Mouse (Mus musculus): Measurements from ENCODE around the gene Arhgap22. TPM values are rescaled to one million over a fixed set of nuclear protein-coding genes. Genes with fewer than 3 reads are reported as not detected.

Arhgap22 gene
- polyA plus RNA-seq, 1 experiment from 2014 or later = 2.8 TPM

DNA sequence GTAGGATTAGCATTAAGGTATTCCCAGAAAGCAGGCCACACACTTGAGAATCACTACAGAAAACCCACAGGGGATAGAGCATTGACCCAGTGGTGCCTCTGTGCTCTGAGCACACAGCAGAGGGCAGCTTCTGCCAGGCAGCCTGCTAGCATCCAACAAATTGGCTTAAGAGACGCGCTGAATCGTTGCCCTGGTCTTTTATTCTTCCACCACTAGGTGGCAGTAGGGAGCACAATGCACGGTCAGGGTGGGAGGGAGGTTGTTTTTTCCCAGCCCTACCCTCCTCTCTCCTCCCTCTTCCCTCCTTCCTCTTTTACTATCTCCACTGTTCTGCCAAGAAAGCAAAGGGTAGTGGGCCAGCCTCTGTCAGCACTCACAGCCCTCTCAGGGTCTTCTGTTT is 99.8 kb downstream of the Arhgap22 start:
- no peaks in the 10 kb centered on the region for H3K9me3 ChIP-seq (ENCODE audit: control insufficient read depth, low read length)
- H3K9ac ChIP-seq = no peak overlapping the region
- no peaks in the 10 kb centered on the region for H3K36me3 ChIP-seq (replicated peaks; ENCODE audit: control insufficient read depth, insufficient read depth)
- H3K27ac ChIP-seq = no peak overlapping the region
- ATAC-seq (ENCODE audit: low FRiP score) = peak; percentile 64; the same call in 1 of the 2 replicates
- H3K4me1 ChIP-seq (replicated peaks; ENCODE audit: control insufficient read depth, insufficient read depth, low read length) = no peaks in the 10 kb centered on the region
- H3K4me3 ChIP-seq (replicated peaks; ENCODE audit: low read length) = no peak overlapping the region
- H3K27me3 ChIP-seq (ENCODE audit: control insufficient read depth, insufficient read depth, low read length) = no peaks in the 10 kb centered on the region
- whole genome bisulfite sequencing = 0% methylated on average over 4 of the region's 4 CpGs
- DNase-seq (ENCODE audit: low spot score) = peak; percentile 87
- H3K4me2 ChIP-seq (replicated peaks) = no peak overlapping the region

DNA sequence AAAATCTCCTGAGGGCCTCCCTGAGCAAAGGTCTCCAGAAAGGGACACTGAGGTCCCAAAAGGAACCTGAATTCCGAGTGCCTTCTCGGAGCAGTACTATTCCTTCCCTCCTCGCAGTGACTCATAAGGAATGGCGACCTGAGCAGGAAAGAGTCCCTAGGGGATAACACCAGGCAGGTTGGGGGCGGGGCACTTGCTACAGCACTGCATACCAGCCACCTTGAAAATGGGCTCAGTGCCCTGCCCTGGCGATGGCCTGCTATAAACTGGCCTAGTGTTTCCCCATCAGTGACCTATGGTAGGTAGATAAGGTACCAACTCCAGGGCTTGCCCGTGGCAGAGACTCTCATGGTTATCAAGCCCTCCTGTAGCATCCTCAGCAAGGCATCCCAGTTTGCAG is 100.3 kb downstream of the Arhgap22 start:
- Histone ChIP-seq H3K9me3 (ENCODE audit: control insufficient read depth, low read length) (no peaks in the 10 kb centered on the region), H3K4me3 (replicated peaks; ENCODE audit: low read length) (no peak overlapping the region), H3K36me3 (replicated peaks; ENCODE audit: control insufficient read depth, insufficient read depth) (no peaks in the 10 kb centered on the region), H3K4me2 (replicated peaks) (no peak overlapping the region), H3K27me3 (ENCODE audit: control insufficient read depth, insufficient read depth, low read length) (0 out of 2 replicates have a peak, but pooled peaks cover under 1% of the 10 kb centered on the region), H3K9ac (no peak overlapping the region), H3K4me1 (replicated peaks; ENCODE audit: control insufficient read depth, insufficient read depth, low read length) (no peaks in the 10 kb centered on the region), H3K27ac (no peak overlapping the region)
- peak; percentile 34; the same call in 1 of the 2 replicates for ATAC-seq (ENCODE audit: low FRiP score)
- DNase-seq (ENCODE audit: low spot score) = no peak
- 55% methylated on average over 7 of the region's 7 CpGs for WGBS

DNA sequence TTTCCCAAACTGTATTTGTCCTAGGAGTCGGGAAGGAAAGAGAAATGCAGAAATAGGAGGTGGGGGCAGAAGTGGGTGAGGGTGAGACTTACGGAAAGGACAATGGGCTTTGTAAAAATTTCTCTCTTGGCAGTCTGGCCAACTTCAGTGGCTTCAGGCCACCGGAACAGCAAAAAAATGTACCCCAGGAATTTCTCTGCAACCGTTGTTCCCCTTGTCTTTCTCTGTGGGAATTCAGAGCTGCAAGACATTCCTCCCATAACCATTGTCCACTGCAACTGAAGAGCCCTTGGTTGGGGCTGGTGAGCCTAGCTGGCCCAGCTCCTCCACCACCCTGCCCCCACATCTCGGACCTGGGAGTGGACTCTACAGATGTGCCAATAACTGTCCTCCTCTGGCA is 101.3 kb downstream of the Arhgap22 start:
- Histone ChIP-seq H3K27me3 (ENCODE audit: control insufficient read depth, insufficient read depth, low read length) (peaks cover 10% of the 10 kb centered on the region), H3K4me1 (replicated peaks; ENCODE audit: control insufficient read depth, insufficient read depth, low read length) (no peaks in the 10 kb centered on the region), H3K9me3 (ENCODE audit: control insufficient read depth, low read length) (no peaks in the 10 kb centered on the region), H3K9ac (no peak overlapping the region), H3K4me3 (replicated peaks; ENCODE audit: low read length) (no peak overlapping the region), H3K27ac (no peak overlapping the region), H3K4me2 (replicated peaks) (no peak overlapping the region), H3K36me3 (replicated peaks; ENCODE audit: control insufficient read depth, insufficient read depth) (no peaks in the 10 kb centered on the region)
- 45% methylated on average over 5 of the region's 5 CpGs for WGBS
- ATAC-seq (ENCODE audit: low FRiP score) (no peak), DNase-seq (ENCODE audit: low spot score) (no peak)

DNA sequence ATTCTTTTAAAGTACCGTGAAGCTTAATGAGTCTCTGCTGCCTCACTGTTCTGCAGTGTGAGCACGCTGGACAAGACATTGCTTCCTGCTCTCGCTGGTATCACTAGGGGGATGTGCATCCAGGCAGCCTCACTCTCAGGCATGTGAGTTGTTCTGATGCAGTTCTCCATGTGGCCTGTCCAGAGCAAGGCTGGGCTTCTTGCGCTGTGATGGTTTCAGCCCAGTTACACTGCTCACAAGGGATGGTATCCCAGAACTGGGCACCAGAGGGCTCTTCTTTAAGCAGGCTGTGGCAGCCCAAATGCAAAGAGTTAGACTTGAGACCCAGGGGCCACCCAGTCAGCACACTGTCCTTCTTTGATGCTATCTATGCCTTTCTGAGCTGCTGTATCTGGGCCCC is 101.9 kb downstream of the Arhgap22 start:
- DNase-seq (ENCODE audit: low spot score) (no peak), ATAC-seq (ENCODE audit: low FRiP score) (no peak)
- no peak overlapping the region for H3K4me2 ChIP-seq (replicated peaks)
- peaks cover 17% of the 10 kb centered on the region for H3K27me3 ChIP-seq (ENCODE audit: control insufficient read depth, insufficient read depth, low read length)
- no peak overlapping the region for H3K4me3 ChIP-seq (replicated peaks; ENCODE audit: low read length)
- H3K4me1 ChIP-seq (replicated peaks; ENCODE audit: control insufficient read depth, insufficient read depth, low read length) = 0 out of 2 replicates have a peak, but pooled peaks cover under 1% of the 10 kb centered on the region
- WGBS = 42% methylated on average over 4 of the region's 4 CpGs
- H3K9ac ChIP-seq = no peak overlapping the region
- H3K27ac ChIP-seq = no peak overlapping the region
- no peaks in the 10 kb centered on the region for H3K36me3 ChIP-seq (replicated peaks; ENCODE audit: control insufficient read depth, insufficient read depth)
- H3K9me3 ChIP-seq (ENCODE audit: control insufficient read depth, low read length) = no peaks in the 10 kb centered on the region

DNA sequence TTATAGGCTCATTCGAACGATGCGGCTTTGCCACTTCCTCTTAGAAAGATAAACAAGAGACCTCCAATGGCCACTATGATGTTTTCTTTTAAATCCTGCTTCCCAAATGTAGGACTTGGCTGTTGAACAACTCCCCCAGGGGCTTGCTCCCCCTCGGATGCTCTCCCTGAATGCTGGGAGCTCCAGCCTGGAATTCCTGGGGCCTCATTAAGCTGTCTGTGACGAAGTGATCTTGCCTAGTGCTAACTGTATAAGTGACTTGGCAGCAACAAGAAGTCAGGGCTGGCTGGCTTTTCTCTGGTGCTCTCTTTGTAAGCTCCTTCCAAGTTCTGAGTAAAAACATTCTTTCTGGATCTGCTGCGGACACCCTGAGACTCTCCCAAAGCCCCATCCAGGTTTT is 104.1 kb downstream of the Arhgap22 start:
- Histone ChIP-seq H3K27me3 (ENCODE audit: control insufficient read depth, insufficient read depth, low read length) (peaks cover 26% of the 10 kb centered on the region), H3K27ac (no peak overlapping the region), H3K4me3 (replicated peaks; ENCODE audit: low read length) (no peak overlapping the region), H3K4me1 (replicated peaks; ENCODE audit: control insufficient read depth, insufficient read depth, low read length) (peaks cover 5% of the 10 kb centered on the region; the same call in 1 of the 2 replicates), H3K4me2 (replicated peaks) (no peak overlapping the region), H3K36me3 (replicated peaks; ENCODE audit: control insufficient read depth, insufficient read depth) (no peaks in the 10 kb centered on the region), H3K9ac (no peak overlapping the region), H3K9me3 (ENCODE audit: control insufficient read depth, low read length) (no peaks in the 10 kb centered on the region)
- ATAC-seq (ENCODE audit: low FRiP score) (no peak), DNase-seq (ENCODE audit: low spot score) (no peak)
- WGBS = 50% methylated on average over 6 of the region's 6 CpGs

DNA sequence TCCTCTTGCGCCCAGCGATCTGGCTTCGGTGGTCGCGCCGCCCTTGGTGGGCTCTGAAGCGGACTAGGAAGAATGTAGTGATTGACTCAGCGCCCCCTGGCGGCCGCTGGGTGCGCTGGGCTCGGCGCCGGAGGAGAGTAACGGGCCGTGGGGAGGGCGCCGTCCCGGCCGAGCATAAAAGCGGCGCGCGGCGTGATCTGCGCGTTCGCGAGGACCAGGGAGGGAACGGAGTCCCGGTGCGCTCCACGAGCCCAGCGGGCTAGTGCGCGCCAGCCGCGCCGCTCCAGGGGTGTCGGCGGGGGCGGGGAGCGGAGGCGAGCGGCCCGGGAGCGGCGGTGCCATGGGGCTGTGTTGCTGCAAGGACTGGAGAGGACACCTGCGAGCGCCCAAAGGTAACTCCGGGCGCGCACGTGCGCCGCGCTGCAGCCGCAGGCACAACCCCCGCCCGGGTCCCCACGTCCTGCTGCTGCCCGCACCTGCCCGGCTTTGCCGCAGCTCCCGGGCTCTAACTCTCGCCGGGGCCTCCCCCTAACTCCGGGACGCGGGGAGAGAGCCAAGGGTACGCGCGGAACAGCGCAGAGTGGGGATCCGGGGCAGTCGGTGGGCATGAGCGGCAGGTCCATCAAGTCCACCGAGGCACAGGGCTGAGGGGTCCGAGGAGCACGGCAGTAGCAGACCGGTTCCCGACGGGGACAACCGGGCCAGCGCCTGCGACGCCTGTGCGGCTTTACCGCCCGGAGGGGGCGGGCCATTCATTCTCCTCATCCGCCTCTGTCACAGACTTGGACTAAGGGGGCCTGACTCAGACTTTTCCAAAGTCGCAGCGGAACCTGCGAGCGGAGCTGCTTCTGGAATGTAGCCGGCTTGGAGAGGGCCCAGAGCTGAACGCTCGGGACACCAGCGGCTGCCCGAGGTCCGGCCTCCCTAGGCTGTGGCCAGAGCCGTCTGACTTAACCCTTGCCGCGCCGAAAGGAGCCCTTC is 106.0 kb downstream of the Arhgap22 start:
- ATAC-seq (ENCODE audit: low FRiP score) = peak; percentile 42; the same call in 1 of the 2 replicates
- Histone ChIP-seq H3K36me3 (replicated peaks; ENCODE audit: control insufficient read depth, insufficient read depth) (no peaks in the 10 kb centered on the region), H3K27ac (no peak overlapping the region), H3K4me3 (replicated peaks; ENCODE audit: low read length) (peak overlapping the region; percentile 62), H3K9me3 (ENCODE audit: control insufficient read depth, low read length) (no peaks in the 10 kb centered on the region), H3K4me1 (replicated peaks; ENCODE audit: control insufficient read depth, insufficient read depth, low read length) (peaks cover 5% of the 10 kb centered on the region; the same call in 1 of the 2 replicates), H3K9ac (peak overlapping the region; percentile 51), H3K4me2 (replicated peaks) (peak overlapping the region; percentile 100), H3K27me3 (ENCODE audit: control insufficient read depth, insufficient read depth, low read length) (peaks cover 26% of the 10 kb centered on the region)
- DNase-seq (ENCODE audit: low spot score) = peak; percentile 79
- under 1% methylated on average over 100 of the region's 106 CpGs for WGBS

DNA sequence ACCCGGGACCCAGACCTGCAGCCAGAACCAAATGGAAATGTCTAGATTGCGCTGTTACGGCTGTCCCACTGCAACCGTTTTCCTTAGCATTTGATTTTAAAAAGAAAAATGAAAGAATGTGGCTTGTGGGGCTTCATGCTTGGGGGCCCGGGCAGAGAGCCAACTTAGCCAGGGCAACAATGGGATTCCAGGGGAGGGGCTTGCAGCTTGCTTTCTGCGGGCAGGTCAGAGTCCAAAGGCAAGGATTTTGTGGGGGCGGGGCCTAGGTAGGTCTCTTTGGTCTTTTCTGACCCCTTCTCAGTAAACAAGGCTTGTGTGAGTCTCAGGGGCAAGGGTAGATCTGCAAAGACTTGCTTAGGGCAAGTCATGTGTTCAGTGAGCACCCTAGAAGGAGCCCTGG is 107.0 kb downstream of the Arhgap22 start:
- H3K9me3 ChIP-seq (ENCODE audit: control insufficient read depth, low read length) = no peaks in the 10 kb centered on the region
- no peaks in the 10 kb centered on the region for H3K36me3 ChIP-seq (replicated peaks; ENCODE audit: control insufficient read depth, insufficient read depth)
- 0 out of 2 replicates have a peak overlapping the region, but pooled peaks have one; percentile 62 for H3K4me3 ChIP-seq (replicated peaks; ENCODE audit: low read length)
- ATAC-seq (ENCODE audit: low FRiP score) (no peak), DNase-seq (ENCODE audit: low spot score) (no peak)
- no peak overlapping the region for H3K27ac ChIP-seq
- 8% methylated on average over 7 of the region's 7 CpGs for WGBS
- H3K4me2 ChIP-seq (replicated peaks) = peak overlapping the region; percentile 100
- H3K27me3 ChIP-seq (ENCODE audit: control insufficient read depth, insufficient read depth, low read length) = peaks cover 26% of the 10 kb centered on the region
- H3K4me1 ChIP-seq (replicated peaks; ENCODE audit: control insufficient read depth, insufficient read depth, low read length) = peaks cover 5% of the 10 kb centered on the region; the same call in 1 of the 2 replicates
- no peak overlapping the region for H3K9ac ChIP-seq

DNA sequence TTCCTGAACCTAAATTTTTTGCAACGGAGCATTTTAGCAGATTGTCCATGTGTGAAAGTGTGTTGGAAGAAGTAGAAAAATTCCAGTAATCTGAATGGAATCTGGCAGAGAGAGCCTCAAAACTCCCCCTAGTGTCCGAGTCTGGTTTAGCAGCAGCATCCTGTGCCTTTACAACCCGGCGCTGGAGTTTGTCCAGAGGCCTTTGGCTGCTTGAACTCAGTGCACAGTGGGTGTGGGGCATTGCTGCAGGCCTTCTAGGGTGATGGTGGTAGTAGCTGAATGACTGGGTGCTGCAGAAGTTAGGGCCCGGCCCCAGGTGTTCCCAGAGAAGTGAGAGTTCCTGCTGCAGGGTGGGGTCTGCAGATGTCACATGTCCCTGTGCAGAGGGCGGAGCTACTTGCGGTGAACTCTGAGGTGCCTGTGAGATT is 108.8 kb downstream of the Arhgap22 start:
- Histone ChIP-seq H3K4me3 (replicated peaks; ENCODE audit: low read length) (no peak overlapping the region), H3K27me3 (ENCODE audit: control insufficient read depth, insufficient read depth, low read length) (peaks cover 26% of the 10 kb centered on the region), H3K9me3 (ENCODE audit: control insufficient read depth, low read length) (no peaks in the 10 kb centered on the region), H3K9ac (no peak overlapping the region), H3K4me2 (replicated peaks) (no peak overlapping the region), H3K36me3 (replicated peaks; ENCODE audit: control insufficient read depth, insufficient read depth) (no peaks in the 10 kb centered on the region), H3K4me1 (replicated peaks; ENCODE audit: control insufficient read depth, insufficient read depth, low read length) (peaks cover 5% of the 10 kb centered on the region; the same call in 1 of the 2 replicates), H3K27ac (no peak overlapping the region)
- ATAC-seq (ENCODE audit: low FRiP score) (no peak), DNase-seq (ENCODE audit: low spot score) (peak; percentile 84)
- WGBS = 26% methylated on average over 7 of the region's 7 CpGs

DNA sequence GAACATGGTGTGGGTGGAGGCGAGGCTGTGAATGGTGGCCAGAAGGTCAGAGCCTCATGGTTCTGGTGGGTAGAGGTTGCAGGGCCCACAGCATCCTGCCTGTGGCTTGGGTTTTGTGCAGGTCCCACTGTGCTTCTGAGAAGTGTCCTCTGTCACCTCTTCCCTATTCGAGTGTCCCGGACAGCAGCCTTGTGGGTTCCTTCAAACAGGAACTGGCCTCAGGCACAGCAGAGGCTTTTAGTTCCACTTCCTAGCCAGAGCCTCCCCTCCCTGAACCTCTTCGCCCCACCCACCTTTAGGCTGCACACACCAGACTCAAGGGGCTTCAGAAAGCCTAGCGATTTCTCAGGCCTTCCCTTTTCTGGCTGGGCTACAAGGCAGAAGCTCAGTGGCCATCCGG is 110.7 kb downstream of the Arhgap22 start:
- ATAC-seq (ENCODE audit: low FRiP score) = no peak
- Histone ChIP-seq H3K4me2 (replicated peaks) (no peak overlapping the region), H3K27ac (no peak overlapping the region), H3K4me3 (replicated peaks; ENCODE audit: low read length) (no peak overlapping the region), H3K36me3 (replicated peaks; ENCODE audit: control insufficient read depth, insufficient read depth) (no peaks in the 10 kb centered on the region), H3K4me1 (replicated peaks; ENCODE audit: control insufficient read depth, insufficient read depth, low read length) (peaks cover 5% of the 10 kb centered on the region; the same call in 1 of the 2 replicates), H3K9me3 (ENCODE audit: control insufficient read depth, low read length) (no peaks in the 10 kb centered on the region), H3K27me3 (ENCODE audit: control insufficient read depth, insufficient read depth, low read length) (peaks cover 21% of the 10 kb centered on the region), H3K9ac (no peak overlapping the region)
- WGBS = 77% methylated on average over 6 of the region's 6 CpGs
- DNase-seq (ENCODE audit: low spot score) = no peak

All from hindbrain, embryonic 14.5 days (tissue).